Mouse (Mus musculus): ENCODE data around the gene Nefh. TPM values are rescaled to one million over a fixed set of nuclear protein-coding genes. Genes with fewer than 3 reads are reported as not detected.

Nefh gene
- total RNA-seq, 2 experiments from 2014 or later: 0.05 TPM; not detected in 1

Small RNA genes within 50 kb of the gene (microRNA-seq; reads per million reads assigned to microRNA genes)
- 0.27 to 2.1 reads per million in 2 experiments for gene Mir6918

Other genes with a start within 250 kb of the Nefh start
- 1,000 to 10,000 TPM; 1,424 to 1,479 TPM for gene Uqcr10, start 243.7 kb downstream of the Nefh start, total RNA-seq (2021)
- gene Zmat5, start 243.4 kb downstream of the Nefh start, total RNA-seq (2021): 10 to 100 TPM; 21.0 to 22.6 TPM
- not detected for gene Cabp7, start 201.3 kb downstream of the Nefh start, total RNA-seq (2021)
- 10 to 100 TPM; 82.9 to 84.2 TPM for gene Nf2, start 98.5 kb downstream of the Nefh start, total RNA-seq (2021)
- gene Nipsnap1, start 74.1 kb downstream of the Nefh start, total RNA-seq (2021): 1 to 10 TPM; 2.1 to 2.2 TPM
- 10 to 100 TPM; 16.7 to 17.3 TPM for gene Thoc5, start 52.7 kb downstream of the Nefh start, total RNA-seq (2021)
- 10 to 100 TPM; 48.9 to 51.7 TPM for gene Ap1b1, start 38.8 kb upstream of the Nefh start, total RNA-seq (2021)
- gene Rasl10a, start 110.1 kb upstream of the Nefh start, total RNA-seq (2021): 1 to 10 TPM; 3.7 to 4.4 TPM
- gene Gas2l1, start 117.3 kb upstream of the Nefh start, total RNA-seq (2021): 10 to 100 TPM; 17.8 to 18.7 TPM
- gene Rhbdd3, start 150.9 kb upstream of the Nefh start, total RNA-seq (2021): 10 to 100 TPM; 18.7 to 20.5 TPM
- 100 to 1,000 TPM; 119 to 131 TPM for gene Ewsr1, start 151.2 kb upstream of the Nefh start, total RNA-seq (2021)
- 1 to 10 TPM; 4.1 to 4.6 TPM for gene Emid1, start 204.2 kb upstream of the Nefh start, total RNA-seq (2021)

All from heart, postnatal 14 days (tissue).